Mouse (Mus musculus): ENCODE measurements around the gene Ptpra. TPM values are rescaled to one million over a fixed set of nuclear protein-coding genes. Genes with fewer than 3 reads are reported as not detected.
"Not testable (repeated sequence)": the region's sequence is repeated elsewhere in the genome, so short reads cannot be mapped to it uniquely, and the experiment has no call there.

The Ptpra gene
- total RNA-seq, 4 experiments from 2014 or later = 44.2 to 48.0 (median 46.4) TPM

GRCm38 (mm10) chr2:130488002-130488401, 37.9 kb downstream of the Ptpra start:
- no peak for DNase-seq (ENCODE audit: low spot score)

DNA sequence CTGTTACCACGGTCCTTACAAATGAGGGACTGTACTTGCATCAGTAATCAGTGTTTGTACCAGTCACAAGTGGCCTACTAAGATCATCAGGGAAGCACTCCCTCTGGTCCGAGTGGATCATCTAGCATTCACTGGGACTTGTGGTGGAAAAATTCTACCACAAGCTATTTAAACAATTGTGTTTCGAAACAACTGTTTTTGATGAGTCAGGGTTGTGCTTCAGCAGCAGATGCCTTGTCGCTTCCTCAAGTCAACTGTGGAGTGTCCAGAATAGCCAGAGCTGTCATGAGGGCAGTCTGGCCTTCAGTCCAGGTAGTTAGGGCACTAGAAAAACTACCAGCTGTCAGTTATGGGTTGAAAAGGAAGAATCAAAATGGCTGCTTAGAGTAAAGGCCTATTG, 38.5 kb downstream of the Ptpra start:
- peak; percentile 26 for DNase-seq (ENCODE audit: low spot score)

DNA sequence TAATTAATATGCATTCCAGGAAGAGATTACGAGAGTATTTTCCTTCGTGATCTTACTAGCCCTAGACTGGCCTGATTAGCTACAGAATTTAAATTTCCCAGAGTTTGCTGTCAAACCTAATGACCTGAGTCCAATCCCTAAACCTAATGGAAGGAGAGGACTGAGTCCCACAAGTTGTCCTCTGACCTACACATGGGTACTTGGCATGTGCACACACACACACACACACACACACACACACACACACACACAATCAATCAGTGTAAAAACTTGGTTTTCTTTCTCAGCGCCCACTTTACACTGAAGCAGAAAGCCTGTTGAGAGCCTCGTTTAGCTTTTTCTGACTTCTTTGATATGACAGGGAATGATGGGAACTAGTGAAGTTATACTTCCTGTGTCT, 41.1 kb downstream of the Ptpra start:
- DNase-seq (ENCODE audit: low spot score) = no peak

DNA sequence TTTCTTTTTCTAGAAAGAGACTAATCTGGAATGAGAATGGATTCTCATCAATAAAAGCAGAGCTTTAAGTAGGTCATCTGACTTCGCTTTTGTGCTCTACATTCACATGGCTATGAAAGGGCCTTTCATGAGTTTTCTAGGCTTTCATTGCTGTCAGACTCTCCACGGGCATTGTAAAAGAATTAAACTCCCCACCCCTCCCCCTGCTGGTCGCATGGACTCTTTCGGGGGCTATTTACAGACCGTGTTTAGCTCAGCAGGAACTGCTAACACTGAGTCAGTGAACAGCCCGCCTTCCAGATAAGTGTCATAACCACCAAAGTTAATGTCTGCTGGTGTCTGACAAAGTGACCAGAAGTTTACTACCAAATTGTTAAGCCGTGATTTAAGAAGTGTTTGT, 41.5 kb downstream of the Ptpra start:
- peak; percentile 40 for DNase-seq (ENCODE audit: low spot score)

DNA sequence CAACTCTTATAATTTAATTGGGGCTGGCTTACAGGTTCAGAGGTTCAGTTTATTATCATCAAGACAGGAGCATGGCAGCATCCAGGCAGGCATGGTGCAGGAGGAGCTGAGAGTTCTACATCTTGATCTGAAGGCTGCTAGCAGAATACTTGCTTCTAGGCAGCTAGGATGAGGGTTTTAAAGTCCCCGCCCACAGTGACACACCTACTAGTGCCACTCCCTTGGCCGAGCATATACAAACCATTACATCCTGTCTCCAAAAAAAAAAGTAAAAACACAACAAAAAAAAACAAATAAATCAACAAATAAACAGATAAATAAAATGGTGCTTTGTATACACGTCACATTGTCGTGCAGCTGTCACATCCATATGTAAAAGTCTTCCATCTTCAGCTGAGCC, 45.0 kb downstream of the Ptpra start:
- DNase-seq (ENCODE audit: low spot score) = not testable (repeated sequence)

- DNase-seq (ENCODE audit: low spot score) = peak; percentile 40
These were observed 46.0 kb downstream of the Ptpra start for GRCm38 (mm10) chr2:130496037-130496436.

DNA sequence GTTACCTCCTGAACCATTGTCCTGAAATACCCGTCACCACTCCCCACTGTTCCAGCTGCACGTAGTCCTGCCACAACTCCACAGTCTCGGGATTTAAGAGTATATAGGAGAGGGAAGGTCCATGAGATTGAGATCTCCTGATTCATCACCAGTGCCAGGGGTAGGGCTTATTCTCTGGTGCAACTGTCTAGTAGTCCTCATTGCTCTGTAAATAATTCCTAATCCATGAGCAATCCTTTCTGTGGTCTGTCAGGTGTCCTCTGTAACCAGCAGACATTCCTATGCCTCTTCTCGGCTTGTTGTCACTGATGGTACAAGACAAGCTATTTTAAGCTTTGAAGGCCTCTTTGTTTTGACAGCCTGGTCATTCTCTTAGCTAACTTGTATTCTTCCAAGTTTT, 46.9 kb downstream of the Ptpra start:
- no peak for DNase-seq (ENCODE audit: low spot score)

GRCm38 (mm10) chr2:130499546-130499945, 49.5 kb downstream of the Ptpra start:
- DNase-seq (ENCODE audit: low spot score) = no peak

DNA sequence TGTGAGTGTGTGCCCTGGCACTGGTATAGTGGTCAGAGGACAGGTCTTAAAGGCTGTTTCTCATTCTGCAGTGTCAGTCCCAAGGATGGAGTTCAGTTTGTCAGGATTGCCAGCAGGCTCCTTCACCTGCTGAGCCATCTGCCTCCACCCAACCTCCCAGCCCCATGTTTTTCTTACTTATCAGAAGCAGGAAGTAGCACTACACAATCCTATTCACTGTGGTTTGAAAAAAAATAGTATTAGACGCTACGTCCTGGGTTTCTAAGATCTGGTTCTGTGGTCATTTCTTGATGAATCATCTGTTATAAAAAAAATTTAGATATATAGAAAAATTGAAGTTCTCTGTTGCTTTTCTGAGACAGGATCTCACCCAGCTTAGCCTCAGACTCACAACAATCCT, 51.5 kb downstream of the Ptpra start:
- no peak for DNase-seq (ENCODE audit: low spot score)

DNA sequence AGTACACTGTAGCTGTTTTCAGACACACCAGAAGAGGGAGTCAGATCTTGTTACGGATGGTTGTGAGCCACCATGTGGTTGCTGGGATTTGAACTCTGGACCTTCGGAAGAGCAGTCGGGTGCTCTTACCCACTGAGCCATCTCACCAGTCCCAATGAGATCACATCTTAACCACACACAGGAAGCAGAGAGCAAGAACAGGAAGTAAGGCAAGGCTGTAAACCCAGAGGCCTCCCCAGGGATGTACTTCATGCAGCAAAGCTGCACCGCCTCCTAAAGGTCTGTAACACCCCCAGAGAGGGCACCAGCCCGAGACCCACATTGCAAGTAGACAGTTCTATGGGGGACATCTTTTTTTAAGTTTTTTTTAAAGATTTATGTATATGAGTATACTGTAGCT, 61.5 kb downstream of the Ptpra start:
- DNase-seq (ENCODE audit: low spot score) = not testable (repeated sequence)

- no peak for DNase-seq (ENCODE audit: low spot score)
These were observed 63.8 kb downstream of the Ptpra start for GRCm38 (mm10) chr2:130513907-130514306.

DNA sequence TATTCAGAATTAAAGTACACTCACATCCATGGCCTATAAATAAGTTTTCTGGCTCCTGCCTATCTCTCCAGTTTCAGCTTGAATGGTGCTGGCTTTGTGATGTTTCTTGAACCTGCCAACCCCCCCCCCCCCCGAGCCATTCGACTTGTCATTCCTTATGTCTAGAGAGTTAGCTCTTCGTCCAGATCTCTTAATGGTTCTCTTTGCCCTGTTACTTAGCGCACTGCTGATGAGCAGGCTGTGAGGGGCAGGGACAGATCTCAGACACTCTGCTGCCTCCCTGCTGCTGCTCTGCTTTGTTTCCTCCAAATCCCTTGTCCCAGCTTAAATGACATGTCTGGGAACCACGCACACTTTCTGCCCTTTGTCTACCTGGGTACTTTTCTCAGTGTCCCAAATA, 65.7 kb downstream of the Ptpra start:
- DNase-seq (ENCODE audit: low spot score) = no peak

DNA sequence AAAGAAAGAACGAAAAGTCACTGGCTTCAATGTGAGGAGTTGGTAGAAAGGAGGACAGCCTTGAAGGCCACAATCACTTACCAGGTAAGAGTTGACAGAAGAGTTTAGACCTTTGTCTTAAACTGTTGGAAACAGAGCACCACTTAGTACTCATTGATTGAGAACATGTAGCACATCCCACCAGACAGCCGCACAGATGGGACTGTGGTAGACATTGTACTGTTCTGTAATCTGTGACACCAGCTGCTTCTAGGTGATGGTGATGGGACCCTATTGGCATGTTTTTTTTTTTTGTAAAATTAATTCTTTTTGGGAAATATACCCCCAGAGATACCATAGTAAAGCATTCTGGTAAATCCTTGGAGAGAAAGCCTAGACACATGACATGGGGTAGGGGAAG, 71.8 kb downstream of the Ptpra start:
- DNase-seq (ENCODE audit: low spot score) = no peak

DNA sequence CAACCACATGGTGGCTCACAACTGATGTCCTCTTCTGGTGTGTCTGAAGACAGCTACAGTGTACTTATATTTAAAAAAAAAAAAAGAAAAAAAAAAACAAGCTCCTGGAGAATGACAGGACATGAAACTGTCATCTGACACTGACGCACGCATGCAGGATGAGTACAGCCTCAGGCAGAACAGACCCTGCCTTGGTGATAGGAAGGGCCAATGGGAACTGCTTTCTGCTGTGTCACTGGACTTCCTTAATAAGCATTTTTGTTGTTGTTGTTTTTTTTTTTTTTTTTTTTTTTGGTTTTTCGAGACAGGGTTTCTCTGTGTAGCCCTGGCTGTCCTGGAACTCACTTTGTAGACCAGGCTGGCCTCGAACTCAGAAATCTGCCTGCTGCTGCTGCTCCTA, 75.4 kb downstream of the Ptpra start:
- DNase-seq (ENCODE audit: low spot score) = not testable (repeated sequence)

GRCm38 (mm10) chr2:130528457-130528856, 78.4 kb downstream of the Ptpra start:
- DNase-seq (ENCODE audit: low spot score) = no peak

- no peak for DNase-seq (ENCODE audit: low spot score)
These were observed 79.2 kb downstream of the Ptpra start for GRCm38 (mm10) chr2:130529290-130529689.

GRCm38 (mm10) chr2:130529925-130530324, 79.8 kb downstream of the Ptpra start:
- no peak for DNase-seq (ENCODE audit: low spot score)

DNA sequence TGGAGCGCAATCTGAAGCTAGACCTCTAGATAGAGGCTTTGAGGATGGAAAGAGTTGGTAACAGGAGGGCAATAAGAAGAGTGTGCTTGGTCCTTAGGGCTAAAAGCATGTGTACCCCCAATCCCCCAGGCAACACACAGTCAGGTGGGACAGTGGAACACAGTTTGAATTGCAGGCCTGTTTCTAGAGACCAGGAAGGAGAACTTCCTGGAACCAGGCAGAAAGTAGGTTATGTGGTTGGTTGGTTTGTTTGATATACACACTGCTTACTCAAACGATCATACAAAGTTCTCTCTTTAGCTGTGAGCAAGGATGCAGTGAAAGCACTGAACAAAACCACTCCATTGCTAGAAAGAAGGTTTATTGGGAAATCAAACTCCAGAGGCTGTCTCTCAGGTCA, 82.1 kb downstream of the Ptpra start:
- no peak for DNase-seq (ENCODE audit: low spot score)

- DNase-seq (ENCODE audit: low spot score) = no peak
These were observed 84.9 kb downstream of the Ptpra start for GRCm38 (mm10) chr2:130535017-130535416.

DNA sequence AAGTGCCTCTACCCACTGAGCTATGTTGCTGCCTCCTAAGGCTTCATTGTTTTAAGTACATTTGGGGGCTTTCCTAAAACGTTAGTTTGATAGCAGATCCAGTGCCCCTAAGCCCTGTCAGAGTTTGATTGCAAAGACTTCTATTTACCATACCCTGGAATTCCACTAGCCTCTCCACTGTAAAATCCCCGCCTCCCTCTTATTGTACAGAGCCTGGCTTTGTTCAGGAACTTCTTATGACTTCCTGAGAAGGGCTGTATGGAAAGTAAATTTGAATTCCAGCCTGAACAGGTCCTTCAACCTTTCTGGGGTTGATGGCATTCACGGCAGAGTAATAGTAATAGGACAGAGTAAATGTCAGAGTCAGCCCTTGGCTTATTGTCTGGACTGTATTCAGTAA, 86.8 kb downstream of the Ptpra start:
- no peak for DNase-seq (ENCODE audit: low spot score)

DNA sequence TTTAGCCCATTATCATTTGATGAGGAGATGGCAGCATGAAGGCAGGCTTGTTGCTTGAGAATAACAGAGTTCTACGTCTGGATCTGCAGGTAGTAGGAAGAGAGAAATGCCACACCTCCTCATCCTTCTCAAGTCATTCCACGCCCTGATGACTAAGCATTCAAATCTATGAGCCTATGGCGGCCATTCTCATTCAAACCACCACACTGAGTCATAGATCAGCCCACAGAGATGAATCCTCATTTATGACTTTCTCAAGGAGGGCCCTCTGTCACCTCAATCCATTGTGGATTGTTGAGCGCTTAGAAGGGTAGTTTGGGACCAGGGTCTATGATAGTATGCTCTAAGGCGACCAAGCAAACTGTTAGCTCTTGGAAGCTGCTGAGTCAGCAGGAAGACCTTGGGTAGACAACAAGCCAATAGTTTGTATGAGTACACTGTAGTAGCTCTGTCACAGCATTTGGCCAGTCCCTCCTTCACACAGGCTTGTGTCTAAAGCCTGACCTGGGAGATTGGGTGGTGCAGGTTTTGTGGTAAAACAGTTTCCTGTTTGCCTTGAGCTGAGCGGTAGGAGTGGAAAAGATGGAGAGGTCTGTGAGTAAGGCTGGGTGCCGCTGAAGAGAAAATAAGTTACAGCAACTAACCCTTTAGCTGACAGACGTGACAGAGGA, 88.9 kb downstream of the Ptpra start:
- DNase-seq (ENCODE audit: low spot score) = no peak

DNA sequence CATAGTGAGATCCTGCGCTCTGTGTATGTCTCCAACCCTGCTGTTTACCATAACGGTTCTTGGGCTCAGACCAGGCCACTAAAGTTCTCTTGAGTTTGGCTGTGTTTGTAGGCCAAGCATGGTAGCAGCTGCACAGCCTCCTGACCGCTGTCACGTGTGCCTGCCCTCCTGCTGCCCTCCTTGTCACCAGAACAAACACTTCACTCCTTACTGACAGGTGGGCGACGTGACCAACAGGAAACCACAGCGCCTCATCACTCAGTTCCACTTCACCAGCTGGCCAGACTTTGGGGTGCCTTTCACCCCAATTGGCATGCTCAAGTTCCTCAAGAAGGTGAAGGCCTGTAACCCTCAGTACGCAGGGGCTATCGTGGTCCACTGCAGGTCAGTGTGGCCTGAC, 90.2 kb downstream of the Ptpra start:
- DNase-seq (ENCODE audit: low spot score) = no peak

DNA sequence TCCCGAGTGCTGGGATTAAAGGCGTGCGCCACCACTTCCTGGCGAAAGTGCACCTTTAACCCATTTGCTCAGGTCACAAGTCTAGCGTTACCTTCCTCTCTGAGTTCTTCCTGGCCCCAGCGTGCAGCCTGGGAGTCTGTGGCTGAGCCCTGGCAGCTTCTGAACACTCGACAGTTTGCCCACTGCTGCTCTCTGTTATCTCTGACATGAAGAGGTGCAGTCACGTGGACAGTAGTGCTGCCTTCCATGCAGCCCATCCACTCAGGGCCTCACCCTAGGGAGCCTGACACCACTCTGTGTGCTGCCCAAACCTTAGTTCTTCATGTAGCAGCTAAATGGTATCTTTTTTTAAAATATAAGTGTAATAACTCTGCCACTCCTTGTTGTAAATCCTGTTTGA, 96.9 kb downstream of the Ptpra start:
- DNase-seq (ENCODE audit: low spot score) = no peak

- no peak for DNase-seq (ENCODE audit: low spot score)
These were observed 104.8 kb downstream of the Ptpra start for GRCm38 (mm10) chr2:130554841-130555240.
